Mouse (Mus musculus) right cerebral cortex, adult 2 months (tissue): ENCODE results near the gene Uchl4.

ENCODE experiments used
- DNase-seq, 2 experiments: peaks; one replicate each; pipeline ENCODE4 v3.0.0; 2021 to 2022; ENCODE audit warnings: low spot score in 2 of 2

Gene Uchl4

DNA sequence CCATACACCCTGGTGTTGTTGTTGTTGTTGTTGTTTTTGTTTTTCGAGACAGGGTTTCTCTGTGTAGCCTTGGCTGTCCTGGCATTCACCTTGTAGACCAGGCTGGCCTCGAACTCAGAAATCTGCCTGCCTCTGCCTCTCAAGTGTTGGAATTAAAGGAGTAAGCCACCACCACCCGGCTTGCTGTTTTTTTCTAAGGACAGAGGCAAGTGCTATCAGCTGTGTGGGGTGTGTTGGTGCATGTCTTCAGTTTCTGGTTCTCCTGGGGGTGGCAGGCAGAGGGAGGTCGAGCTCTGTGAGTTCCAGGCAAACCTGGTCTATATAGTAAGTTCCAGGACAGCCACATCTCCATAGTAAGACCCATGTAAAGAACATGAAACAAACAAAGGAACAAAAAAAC lies 39.3 kb downstream of the Uchl4 start:
- no peak for DNase-seq

DNA sequence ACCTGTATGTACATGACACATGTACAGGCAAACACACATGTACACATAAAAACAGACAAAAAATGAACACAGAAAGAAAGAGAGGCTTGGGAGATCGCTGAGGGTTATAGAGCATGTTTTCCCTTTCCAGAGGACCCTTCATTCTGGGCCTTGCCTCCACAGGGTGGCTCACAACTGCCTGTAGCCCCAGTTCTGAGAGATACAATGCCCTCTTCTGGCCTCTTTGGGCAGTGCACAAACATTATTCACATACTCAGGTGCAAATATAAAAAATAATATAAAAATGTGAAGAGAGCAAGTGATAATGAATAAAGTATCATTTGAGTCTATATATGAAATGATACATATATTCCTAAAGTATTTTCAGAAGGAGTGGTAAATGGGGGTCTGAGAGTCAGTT lies 39.9 kb downstream of the Uchl4 start:
- no peak for DNase-seq

DNA sequence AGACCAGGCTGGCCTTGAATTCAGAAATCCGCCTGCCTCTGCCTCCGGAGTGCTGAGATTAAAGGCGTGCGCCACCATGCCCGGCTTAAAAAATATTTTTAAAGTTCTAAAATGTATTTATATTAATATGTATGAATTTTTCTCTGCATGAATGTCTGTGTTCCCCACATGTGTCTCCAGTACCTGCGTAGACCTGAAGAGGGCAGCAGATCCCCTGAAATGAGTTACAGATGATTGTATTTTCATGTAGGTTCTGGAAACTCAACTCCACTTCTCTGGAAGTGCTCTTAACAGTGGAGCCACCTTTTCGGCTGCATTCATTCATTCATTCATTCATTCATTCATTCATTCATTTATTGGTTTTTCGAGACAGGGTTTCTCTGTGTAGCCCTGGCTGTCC lies 42.7 kb downstream of the Uchl4 start:
- DNase-seq = peak; percentile 72 to 73

- no peak for DNase-seq
These were observed 43.8 kb downstream of the Uchl4 start for GRCm38 (mm10) chr9:64278665-64279310.

- DNase-seq = peak; percentile 93 to 94
These were observed 46.2 kb downstream of the Uchl4 start, which contains the start of gene Tipin for GRCm38 (mm10) chr9:64281105-64281780. TSS of gene Tipin (plus strand) at chr9:64281581.

DNA sequence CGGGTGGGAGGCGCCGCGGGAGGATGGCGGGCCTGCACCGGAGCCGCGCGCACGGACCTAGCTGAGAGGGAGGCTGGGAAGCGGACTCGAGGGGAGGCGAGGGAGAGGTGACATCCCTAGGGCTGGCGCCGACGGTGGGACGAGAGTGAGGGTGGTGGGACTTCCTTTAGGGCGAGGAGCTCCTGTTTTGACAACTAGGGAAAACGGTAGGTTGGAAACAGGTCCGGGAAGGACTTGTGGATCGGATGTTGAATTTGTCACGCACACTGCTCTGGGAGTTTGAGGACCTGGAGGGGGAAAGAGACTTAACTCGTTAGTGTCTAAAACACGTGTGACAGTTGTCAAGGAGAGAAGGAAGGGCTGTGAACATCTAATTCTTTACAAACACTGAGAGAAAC lies 46.8 kb downstream of the Uchl4 start:
- no peak for DNase-seq

DNA sequence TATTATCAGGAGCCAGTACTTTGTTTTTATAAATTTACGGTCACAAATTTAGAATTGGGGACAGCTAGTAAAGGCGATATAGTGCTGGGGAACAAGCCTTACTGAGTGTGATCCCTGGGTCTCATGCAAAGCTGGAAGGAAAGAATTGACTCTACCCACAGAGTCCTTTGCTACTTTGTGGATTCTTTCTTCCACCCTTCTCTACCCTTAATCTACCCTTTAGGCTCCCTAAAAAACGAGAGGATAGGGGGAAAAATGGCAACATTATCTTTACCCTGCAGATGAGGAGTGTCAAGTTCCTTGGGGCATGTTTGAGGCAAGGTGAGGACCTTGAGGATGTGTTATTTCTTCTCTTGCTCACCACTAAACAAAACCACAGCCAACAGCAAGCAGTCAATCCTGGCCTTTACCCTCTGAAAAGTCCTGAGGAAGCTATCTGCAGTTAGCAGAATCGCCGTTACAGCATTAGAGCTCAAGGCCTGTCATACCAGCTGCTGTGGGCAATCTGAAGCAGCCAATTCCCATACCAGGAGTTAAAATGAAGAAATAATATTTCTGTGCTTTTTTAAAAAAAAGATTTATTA lies 47.5 kb downstream of the Uchl4 start:
- DNase-seq = no peak
